Mouse (Mus musculus): ENCODE results near the gene Smg6.
A peak's percentile ranks its signal among the peaks of the same experiment; 100 is the strongest.
"Not testable (repeated sequence)": the region's sequence is repeated elsewhere in the genome, so short reads cannot be mapped to it uniquely, and the experiment has no call there.

Gene Smg6

DNA sequence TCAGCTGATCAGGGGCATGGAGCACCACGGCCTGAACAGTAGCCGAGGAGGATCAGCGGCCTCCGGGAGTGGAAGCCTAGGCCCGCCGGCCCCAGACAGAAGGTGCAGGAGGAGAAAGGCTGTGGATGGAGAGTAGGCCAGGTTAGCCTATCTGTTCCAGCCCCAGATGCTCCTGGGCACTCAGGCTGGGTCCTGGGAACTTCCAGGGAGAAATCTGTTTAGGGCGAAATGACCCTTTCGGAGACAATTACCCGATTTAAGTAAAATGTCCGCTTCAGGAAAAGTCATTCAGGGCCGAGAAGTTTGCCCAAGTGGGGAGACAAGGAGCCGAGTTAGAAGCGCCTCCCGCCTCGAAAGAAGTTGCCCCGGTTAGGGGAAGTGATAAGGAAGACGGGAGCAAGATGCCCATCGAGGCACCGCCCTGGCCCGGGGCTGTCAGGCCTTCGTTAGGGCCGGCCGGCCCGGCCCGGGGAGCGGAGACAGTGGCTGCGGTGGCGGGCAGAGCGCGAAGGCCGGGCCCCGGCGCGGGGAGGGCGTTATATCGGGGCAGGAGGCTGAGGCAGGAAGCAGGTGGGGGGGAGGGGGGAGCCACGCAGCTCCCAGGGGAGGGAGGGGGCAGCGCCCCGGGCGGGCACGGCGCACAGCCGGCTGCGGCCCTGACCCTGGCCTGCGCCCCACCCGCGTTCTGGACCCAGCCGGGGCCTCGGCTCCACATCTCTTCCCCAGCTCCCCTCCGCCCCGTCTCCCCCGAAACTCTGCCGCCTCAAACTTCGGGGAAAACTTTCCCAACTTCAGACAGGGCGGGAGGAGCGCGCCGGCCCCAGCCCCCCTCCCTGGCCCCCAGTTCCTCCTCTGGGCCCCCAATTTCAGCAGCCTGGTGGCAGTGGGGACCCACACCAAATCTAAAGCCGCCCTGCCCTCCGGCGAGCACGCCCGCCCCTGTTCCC is 242.3 kb downstream of the Smg6 start:
- DNase-seq (ENCODE audit: low spot score): no peak

DNA sequence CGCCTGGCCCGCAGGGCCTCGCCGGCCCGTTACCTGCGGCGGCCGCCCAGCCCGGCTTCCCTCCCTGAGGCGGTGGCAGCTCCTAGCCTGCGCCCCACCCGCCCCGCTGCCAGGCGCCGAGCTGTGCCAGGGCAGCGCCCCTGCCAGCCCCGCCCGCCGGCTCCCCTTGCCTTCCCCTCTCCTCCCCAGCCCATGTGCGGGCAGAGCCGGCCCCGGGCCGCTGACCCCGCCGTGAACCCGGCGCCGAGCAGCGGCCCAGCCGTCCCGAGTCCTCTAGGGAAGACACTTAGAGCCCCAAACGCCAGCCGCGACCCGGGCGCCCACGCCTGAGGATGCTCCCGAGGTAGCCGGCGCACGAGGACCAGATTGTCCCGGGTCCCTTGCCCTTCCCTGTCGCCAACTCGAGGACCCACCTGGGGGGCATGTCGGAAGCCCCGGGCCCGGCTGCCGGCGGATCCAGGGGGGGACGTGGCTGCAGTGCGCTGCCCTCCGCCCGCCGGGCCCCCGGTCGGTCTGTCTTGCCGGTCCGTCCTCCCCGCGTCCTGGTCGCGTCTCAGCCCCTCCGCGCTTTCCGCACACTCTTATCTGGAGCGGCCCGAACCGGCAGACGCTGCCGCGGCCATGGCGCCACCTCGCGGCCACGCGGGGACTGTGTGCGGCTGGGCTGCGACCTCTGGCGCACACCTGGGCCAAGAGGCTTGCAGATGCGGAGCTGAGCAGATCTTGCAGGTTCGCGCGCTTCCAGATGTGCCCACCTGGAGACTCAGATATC is 243.2 kb downstream of the Smg6 start:
- DNase-seq (ENCODE audit: low spot score): peak; percentile 91

DNA sequence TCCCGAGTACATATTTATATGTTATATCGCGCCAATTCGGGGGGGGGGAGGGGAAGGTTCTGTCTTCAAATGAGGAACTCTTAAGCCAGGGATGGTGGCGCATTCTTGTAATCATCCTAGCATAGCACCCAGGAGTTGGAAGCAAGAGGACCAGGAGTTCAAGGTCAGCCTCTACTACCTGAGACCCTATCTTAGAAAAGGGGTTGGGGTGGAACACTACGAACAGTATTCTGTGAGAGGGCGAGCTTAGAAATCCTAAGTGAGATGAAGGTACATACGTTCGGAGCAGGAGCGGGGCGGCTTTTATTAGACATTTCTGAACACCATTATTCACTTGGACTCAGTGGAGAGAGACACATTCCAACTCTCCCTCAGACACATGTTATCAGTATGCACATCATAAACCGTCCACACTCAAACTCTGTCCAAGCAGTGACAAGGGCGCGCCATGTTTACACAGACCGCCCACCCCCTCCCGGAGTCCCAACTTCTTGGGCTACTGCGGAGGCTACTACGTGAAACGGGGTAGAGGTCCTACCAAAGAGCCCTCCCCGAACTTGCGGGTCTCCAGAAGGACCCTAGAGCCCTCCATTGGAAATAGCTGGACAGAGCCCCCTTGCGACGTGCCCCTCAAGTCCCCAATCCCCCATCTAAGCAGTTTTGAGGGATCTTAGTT is 243.9 kb downstream of the Smg6 start, which contains the start of gene Hic1:
Gene Hic1 (minus strand): TSS at position 115 of the 676 bp plus-strand sequence.
- no peak for DNase-seq (ENCODE audit: low spot score)

DNA sequence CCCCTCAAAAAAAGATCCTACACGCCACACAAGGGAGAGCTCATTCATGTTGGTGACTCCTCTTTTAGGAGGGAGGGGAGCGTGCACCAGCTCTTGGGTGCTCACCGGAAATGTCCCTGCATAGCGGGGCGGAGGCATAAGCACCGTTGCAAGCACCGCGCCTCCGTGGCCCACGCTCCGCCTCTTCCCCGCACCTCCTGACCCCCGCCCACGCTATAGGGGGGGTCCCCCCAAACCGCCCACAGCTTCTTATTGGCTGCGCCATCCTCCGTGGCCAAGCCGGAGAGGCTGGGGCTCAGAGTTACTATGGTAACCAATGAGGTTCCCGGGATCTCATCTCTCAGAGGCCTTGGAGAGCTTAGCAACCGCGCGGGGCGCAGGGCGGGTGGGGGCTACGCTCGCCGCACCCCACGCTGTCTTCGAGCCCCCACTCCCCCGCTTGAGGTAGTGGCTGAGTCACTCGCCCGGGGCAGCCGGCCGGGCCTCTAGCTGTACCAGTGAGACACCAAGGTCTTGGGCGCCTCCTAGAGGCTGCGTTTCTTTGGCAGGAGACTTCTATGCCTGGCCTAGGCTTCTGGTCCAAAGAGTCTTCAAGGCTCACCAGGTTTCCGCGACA is 244.6 kb downstream of the Smg6 start:
- DNase-seq (ENCODE audit: low spot score): peak; percentile 93

DNA sequence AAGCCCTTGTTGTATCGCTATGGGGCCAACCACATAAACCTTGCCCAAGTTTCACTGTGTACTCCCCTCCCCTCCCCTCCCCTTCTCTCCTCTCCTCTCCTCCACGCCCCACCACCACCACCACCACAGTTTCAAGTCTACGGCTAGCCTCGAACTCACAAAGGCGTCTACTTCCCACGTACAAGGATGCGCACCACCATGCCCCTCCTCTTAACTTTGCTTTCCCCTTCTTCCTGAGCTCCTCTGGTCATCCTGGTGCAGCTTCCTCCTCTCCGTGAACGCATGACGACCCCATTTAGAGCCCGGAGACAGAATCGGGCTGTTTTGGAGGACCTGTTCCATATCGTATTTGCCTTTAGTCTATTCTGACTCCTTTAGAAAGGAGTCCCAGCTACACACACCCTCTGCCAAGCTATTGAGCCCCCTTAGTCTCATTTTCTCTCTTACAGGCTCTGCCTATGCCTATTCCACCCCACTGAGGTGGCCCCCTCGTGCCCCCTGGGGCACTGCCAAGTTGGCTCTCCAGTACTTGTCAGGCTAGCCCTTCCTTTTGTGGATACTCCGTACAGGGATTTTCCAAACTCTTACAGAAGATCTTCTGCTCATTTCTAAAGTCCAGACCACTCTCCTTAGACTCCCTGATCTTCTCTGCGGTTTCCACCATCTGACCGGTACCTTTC is 245.7 kb downstream of the Smg6 start:
- no peak for DNase-seq (ENCODE audit: low spot score)

DNA sequence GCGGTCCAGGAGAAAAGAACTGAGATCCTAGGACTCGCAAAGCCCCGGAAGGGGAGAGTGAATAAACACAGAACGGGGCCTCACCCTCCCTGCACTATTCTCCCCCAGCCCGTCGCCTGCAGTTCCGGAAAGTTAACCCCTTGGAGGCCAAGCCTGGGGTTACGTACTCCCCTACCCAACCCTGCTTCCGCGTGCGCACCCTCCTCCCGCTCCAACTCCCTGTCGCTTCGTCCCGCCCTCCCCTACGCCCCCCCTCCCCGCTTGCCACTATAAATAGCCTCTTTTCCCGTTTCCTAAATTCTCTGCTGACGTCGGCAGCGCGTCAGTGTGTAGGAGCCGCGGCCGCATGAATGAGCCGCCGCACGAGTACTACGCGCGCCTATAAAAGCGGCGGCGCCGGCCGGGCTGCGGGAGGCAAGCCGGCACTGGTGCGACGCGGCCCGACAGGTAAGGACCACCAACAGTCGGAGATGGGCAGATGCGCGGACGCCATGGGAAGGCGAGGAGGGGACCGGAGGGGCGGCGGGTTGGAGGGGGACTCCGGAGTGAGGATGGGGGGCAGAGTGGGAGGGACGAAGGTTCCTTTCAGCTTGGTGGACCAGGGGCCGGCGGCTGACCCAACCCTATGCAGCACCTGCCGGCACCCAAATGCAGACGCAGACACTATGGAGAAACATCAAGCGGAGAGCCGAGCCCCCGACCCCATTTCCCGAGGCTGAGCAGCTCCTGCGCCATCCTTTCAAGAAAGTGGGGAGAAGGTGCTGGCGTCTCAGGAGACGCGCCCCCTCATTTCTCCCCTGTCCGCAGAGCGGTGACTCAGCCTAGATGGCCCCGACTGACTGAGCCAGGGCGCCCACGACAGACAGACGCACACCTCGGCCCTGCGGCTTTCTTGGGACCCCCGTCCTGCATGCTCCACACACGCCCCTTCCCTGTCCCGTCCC is 246.8 kb downstream of the Smg6 start:
- DNase-seq (ENCODE audit: low spot score): no peak

DNA sequence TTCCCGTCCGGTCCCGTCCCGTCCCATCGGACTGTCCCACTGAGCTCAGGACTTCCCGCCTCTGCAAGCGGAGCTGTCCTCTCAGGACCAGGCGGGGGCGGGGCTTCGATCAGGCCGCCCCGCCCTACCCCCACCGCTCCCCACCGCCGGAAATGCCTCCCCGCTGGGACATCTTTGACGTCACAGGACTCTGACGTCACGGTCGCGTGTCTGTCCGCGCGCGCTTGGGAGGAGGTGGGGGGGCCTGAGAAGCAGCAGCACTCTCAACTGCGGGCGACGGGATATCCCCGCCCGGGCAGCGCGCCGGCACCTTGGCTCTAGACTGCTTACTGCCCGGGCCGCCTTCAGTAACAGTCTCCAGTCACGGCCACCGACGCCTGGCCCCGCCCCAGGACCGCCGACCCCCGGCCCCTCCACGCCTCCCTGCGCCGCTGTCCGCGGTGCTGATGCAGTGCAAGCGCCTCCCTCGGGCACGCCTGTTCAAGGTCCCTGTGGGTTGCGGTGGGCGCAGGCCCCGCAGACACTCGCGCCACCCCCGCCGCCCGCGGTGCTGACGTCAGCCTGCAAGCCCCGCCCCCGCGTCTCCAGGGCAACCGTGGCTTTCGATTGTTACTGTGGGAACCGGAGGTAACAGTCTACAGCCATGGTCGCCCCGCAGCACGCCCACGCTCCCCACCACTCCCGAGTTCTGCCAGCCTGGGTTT is 247.6 kb downstream of the Smg6 start:
- peak; percentile 88 for DNase-seq (ENCODE audit: low spot score)

DNA sequence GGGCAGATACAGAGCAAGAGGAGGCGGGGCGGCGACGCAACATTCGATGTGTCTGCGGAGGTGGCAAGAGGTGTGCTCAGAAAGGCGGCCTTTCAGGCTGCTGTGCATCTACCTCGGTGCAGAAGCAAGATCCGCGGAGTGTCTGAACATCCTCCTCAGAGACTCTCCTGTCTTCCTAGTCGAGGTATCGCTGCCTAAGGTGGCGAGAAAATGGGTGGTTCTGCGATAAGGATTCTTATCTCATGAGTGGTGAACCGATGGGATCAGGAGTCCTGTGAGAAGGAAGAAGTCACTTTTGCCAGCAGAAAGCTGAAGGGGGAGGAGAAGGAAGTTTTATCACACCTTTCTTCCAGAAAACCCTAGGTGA is 248.2 kb downstream of the Smg6 start:
- DNase-seq (ENCODE audit: low spot score): no peak

DNA sequence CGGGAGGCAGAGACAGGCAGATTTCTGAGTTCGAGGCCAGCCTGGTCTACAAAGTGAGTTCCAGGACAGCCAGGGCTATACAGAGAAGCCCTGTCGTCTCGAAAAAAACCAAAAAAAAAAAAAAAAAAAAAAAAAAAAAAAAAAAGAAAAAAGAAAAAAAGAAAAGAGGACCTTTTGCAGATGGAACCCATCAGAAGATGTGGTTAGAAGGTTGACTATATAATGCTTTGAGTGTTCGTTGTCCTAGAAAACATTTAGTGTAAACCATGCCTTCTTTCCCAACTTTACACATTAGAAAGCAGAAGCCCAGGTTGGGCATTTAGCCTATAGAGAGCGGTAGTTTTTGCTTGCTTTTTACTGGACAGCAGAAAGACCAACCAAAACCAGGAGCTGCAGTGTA is 249.0 kb downstream of the Smg6 start:
- DNase-seq (ENCODE audit: low spot score): not testable (repeated sequence)

DNA sequence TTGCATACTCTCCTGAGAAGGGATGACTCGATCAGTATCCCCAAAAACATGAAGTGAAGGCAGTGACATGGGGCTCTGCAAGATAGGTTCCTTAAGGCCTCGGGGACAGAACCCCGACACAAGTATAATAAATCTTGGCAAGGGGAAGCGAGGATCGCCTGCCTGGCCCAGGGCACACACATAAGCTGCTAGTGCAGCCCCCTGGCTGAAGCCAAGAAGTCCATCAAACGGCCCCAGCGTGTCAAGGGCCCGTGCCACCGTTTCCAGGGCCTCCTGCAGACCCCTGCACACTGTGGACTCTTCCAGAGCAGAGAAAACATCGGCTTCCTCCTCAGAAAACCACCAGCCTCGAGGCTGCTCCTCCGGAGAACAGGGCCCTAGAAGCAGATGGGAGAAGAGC is 252.4 kb downstream of the Smg6 start:
- no peak for DNase-seq (ENCODE audit: low spot score)

DNA sequence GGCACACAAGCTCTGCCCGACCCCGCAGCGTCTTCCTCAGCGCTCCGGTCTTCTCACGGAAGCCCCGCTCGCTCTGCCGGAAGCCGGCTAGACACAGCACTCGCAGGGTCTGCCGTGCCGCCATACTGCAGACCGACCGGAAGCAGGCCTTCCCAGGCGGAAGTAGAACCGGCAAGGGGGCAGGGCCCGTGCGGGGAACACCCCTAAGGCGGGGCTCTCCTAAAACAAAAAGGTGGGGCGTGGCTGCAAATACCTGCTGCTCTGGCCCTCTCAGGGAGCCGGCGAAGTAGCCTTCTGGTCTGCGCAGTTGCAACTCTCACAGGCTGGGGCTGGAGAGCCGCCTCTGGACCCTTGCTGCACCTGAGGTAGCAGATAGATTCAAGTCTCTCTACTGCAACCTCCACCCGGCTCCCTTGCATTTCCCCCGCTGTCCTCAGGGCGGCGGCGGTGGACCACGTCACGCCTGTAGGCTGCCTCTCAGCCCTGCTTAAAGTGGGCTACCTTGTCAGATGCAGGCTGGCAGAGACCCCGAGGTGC is 253.1 kb downstream of the Smg6 start, which contains the start of gene Ovca2:
Gene Ovca2 (minus strand): TSS at position 164 of the 537 bp plus-strand sequence.
- peak; percentile 93 for DNase-seq (ENCODE audit: low spot score)

DNA sequence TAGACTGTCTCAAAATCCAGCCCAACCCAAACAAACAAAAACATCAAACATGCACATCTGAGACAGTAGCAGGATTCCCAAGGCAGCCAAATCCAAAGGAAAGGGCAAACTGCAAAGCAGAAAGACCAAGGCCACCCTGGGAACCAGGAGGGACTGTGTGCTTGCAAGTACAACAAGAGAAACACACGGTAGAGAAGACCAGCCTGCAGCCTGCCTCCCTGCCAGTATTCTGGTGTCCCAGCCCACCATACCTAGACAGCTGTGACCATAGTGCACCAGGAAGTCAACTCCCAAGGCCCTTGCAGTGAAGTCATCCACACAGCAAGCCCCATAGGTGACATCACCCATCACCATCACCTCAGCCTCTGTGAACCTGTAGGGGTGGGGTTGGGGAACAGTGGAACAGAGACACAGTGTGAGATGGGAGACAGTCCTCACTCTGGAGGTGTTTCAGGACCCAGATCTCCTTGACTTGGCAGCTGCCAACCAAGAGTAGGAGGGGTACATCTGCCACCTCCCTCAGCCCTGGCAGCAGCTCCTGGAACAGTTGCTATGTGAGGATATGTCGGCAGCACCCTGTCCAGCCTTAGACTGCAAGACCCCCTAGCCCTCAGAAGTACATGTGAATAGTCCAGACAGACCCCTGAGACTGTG is 258.4 kb downstream of the Smg6 start:
- DNase-seq (ENCODE audit: low spot score): no peak

DNA sequence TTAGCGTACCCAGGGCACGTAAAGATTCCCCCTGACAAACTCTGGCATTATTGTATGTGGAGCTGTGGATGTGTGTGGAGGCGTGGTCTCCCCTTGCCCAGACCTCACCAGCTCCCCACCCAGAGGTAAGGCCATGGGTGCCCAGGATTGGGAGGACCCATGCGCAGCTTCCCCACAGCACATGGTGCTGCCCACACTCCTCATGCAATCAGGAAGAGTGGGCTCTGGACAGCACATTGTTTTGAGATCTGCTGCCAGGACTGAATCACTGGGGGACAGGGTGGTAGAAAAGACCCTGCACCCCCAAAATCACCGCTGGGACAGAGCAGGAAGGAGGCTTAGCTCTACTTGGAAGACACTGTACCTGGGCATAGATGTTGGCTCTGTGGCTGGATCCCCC is 258.9 kb downstream of the Smg6 start:
- no peak for DNase-seq (ENCODE audit: low spot score)

DNA sequence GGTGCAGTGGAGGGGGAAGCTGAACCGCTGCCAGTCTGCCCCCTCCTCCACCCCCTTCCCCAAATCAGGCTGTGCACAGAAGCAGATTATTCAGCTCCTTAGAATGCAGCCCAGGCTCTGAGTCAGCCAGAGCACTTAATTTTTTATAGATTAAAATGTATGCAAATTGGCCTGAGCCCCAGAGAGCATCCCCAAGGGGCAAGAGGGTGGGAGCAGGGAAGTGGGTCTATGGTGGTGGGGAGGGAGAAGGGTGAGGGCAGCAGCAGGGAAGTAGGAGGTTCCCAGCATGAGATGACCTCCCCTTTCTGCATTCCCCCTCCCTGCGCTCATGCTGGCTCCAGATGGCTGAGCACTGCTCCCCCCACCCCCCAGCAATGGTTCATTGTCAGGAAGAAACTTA is 259.4 kb downstream of the Smg6 start:
- no peak for DNase-seq (ENCODE audit: low spot score)

DNA sequence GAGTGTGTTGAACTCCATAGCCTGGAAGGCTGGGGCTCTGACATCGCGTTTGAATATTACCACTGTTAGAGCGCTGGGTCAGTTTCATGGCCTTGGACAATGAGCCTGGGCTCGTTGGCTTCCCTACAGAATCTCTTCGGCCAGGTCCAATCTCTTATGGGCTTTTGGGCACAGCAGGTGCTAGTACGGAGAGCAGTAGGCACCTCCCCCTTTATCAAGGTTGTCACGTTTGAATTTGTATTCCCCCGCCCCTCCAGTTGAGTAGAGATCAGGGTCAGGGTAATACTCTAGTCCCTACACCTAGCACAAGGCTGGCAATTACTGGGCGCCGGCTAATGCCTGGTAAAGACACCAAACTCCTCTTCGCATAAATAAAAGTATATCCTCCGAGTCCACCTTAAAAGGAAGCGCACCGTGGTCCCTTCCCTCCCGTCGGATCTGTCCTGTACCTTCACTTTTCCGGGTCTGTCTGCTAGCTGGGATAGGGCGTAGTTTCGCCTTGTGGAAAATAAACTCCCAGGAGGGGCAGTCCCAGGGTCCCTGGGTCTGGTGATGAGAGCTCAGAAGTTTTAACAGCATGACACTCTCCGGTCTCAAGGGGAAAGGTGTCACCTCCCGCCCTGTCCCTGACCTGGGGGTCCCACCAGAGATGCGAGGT is 264.2 kb downstream of the Smg6 start:
- no peak for DNase-seq (ENCODE audit: low spot score)

DNA sequence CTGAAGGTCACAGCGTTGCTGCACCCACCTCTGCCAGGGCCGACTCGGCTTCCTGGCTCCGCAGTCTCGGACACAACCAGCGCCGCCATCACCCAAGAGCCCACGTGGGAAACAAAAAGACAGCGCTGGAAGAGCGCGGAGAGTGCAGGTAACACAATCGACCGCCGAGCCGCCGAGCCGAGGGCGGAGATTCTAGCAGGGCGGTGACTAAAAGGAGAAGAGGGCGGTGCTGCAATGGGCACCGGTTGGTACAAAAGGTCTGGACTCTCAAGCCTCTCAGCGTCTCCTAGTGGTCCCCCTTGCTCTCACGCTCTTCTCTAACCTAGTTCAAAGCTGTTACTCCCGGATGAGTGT is 264.7 kb downstream of the Smg6 start:
- peak; percentile 96 for DNase-seq (ENCODE audit: low spot score)

DNA sequence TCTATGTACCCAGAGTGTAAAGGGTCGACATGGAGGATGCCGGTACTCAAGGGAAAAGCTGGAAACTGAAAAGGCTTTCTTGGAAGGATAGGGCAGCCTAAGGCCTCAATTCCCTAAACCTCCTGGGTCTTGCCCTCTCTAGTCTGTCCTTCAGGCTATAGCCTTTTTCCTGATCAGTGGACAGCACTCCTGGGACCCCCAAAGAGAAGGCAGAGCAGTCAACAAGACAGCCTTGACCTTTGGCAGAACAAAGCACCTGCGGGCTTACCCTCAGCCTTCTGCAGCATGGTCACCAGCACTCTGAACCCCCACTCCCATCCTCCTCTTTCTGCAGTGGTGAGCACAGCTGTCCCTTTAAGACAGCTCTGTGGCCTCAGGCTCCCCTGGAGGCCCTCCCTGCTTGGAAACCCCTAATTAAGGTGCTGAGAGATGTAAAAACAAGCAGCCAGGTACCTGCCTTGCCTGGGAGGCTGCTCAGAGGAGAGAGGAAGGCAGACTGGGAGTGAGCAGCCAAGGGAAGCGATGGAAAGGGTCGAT is 265.4 kb downstream of the Smg6 start, which contains the start of gene Dph1:
Gene Dph1 (minus strand): TSS at position 337 of the 537 bp plus-strand sequence.
- DNase-seq (ENCODE audit: low spot score): no peak

DNA sequence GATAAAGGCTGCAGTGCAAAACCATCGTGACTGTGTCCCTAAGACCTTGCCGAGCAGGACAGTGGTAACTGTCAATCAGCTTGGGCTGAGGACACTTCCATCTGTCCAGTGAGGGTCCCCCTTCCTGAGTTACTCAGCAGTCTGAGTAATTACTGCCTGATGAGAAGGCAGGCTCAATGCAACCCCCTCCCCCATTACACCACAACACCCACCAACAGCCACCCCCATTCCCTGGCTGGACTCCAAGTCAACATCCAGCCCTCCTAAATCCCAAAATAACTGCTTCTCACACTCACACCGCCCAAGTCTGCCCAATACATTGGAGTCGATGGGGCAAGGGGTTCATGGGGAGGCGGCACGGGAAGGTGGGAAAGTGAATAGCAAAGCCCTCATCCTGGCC is 266.2 kb downstream of the Smg6 start:
- no peak for DNase-seq (ENCODE audit: low spot score)
